Mouse (Mus musculus) myocyte (in vitro differentiated cells): Measurements from ENCODE around the gene Lama4.

Experiments used
- CEBPB ChIP-seq: IDR thresholded peaks from 2 replicates; pipeline ENCODE4 v1.6.1; 2011; ENCODE audit warnings: mild to moderate bottlenecking, moderate library complexity; ENCODE audit not compliant: poor library complexity, insufficient read depth, severe bottlenecking
- E2F4 ChIP-seq: IDR thresholded peaks from one replicate; pipeline ENCODE4 v1.6.1; 2011; ENCODE audit warnings: mild to moderate bottlenecking, control low read depth, moderate library complexity; ENCODE audit not compliant: insufficient read depth
- MAX ChIP-seq: IDR thresholded peaks from one replicate; pipeline ENCODE4 v1.6.1; 2011; ENCODE audit warnings: low read depth, mild to moderate bottlenecking, control low read depth
- MYOD1 ChIP-seq, 3 experiments: IDR thresholded peaks; one replicate each; pipeline ENCODE4 v1.6.1; 2011; ENCODE audit warnings: control low read depth in 2 of 3, low read depth in 2 of 3, mild to moderate bottlenecking in 2 of 3, moderate library complexity in 1 of 3; ENCODE audit not compliant: insufficient read length in 2 of 3, control insufficient read depth in 1 of 3
- MYOG ChIP-seq, 3 experiments: IDR thresholded peaks; one replicate each; pipeline ENCODE4 v1.6.1; 2011; ENCODE audit warnings: control low read depth in 2 of 3, low read depth in 2 of 3, mild to moderate bottlenecking in 2 of 3; ENCODE audit not compliant: insufficient read length in 2 of 3, control insufficient read depth in 1 of 3, insufficient read depth in 1 of 3
- POLR2A ChIP-seq: IDR thresholded peaks from one replicate; pipeline ENCODE4 v1.6.1; 2011; ENCODE audit warnings: low read depth, mild to moderate bottlenecking, control low read depth, moderate library complexity; ENCODE audit not compliant: insufficient read length
- POLR2AphosphoS2 ChIP-seq: IDR thresholded peaks from one replicate; pipeline ENCODE4 v1.6.1; 2011; ENCODE audit warnings: low read depth, control low read depth; ENCODE audit not compliant: insufficient read length
- TCF12 ChIP-seq: IDR thresholded peaks from one replicate; pipeline ENCODE4 v1.6.1; 2011; ENCODE audit warnings: mild to moderate bottlenecking, control low read depth; ENCODE audit not compliant: poor library complexity, insufficient read depth, severe bottlenecking
- USF1 ChIP-seq: IDR thresholded peaks from one replicate; pipeline ENCODE4 v1.6.1; 2011; ENCODE audit warnings: low read depth, mild to moderate bottlenecking, control low read depth, moderate library complexity

- TF ChIP-seq POLR2A (no peak), MAX (no peak), MYOG (IDR thresholded peaks at IDR 0.05; ENCODE audit: control insufficient read depth in 1 of 3, insufficient read depth in 1 of 3, insufficient read length in 2 of 3, low read depth in 2 of 3) (no peak), POLR2AphosphoS2 (no peak), E2F4 (no peak), TCF12 (no peak), USF1 (no peak), CEBPB (no peak), MYOD1 (IDR thresholded peaks at IDR 0.05; ENCODE audit: control insufficient read depth in 1 of 3, insufficient read length in 2 of 3, low read depth in 2 of 3) (no peak)
Observed at GRCm38 (mm10) chr10:39018635-39019034, 53.3 kb downstream of the Lama4 start.
